ENCODE assay signal across 8 mouse cellular contexts in the genomic region with DNA sequence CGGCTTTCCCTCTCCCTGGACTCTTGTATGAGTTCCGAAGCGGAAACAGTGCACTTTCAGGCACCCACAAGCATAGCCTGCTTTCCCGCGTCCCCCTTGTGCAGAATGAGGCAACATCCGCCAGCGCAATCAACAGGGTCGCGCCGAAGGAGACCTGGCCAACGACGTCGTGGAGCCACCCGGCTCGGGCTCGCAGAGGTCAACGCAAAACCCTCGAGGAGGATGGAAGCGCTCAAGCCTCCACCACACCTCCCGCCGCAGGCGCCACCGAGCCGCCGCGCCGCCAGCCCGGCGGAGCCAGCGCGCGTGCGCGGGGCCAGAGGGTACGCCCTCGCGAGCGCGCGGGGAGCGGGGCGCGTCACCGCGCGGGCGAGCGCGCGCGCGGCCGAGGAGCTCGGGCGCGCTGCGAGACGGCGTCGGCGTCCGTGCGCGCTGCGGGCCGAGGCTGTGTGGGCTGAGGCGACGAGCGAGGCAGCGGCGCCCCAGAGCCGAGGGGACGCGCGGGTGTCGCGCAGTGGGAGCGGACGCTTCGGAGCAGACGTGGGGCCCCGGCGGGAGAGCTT. TPM values are rescaled to one million over a fixed set of nuclear protein-coding genes. Genes with fewer than 3 reads are reported as not detected.
DNase-seq lines count a peak whose midpoint lies in the region; ATAC-seq lines count a peak whose summit lies in the region.

Gene Slk, plus strand, starts transcription at position 454 of the 563 bp plus-strand sequence.

- ATAC-seq in heart, embryonic 13.5 days (ENCODE audit: extremely low read depth, insufficient number of reproducible peaks, low FRiP score, low TSS enrichment), result peak; percentile 84
- ATAC-seq in liver, embryonic 12.5 days, result peak; percentile 86

- peak within 1 kb of the TSS; percentile 87 for H3K4me2 ChIP-seq in heart, embryonic 13.5 days
- peak within 1 kb of the TSS; percentile 89 for H3K4me2 ChIP-seq in liver, embryonic 12.5 days

- peak; percentile 64 to 70 for DNase-seq in CD8-positive naive resting alpha-beta T cell, adult 2 months (ENCODE audit: low read depth in 2 of 2, low spot score in 2 of 2)
- DNase-seq in c-Kit-negative CD71-positive TER-119-positive erythroid progenitor cells, embryonic 14.5 days (ENCODE audit: low read depth, low spot score), result peak; percentile 79
- DNase-seq in fibroblast of lung, adult 2 months (ENCODE audit: low read depth), result peak; percentile 38
- DNase-seq in kidney, postnatal 10 days, result peak; percentile 89
- DNase-seq in naive thymus-derived CD4-positive, alpha-beta T cell, adult 2 months (ENCODE audit: low read depth), result peak; percentile 89
- DNase-seq in splenic B cell, adult 2 months (ENCODE audit: low read depth, low spot score), result peak; percentile 88

- WGBS in heart, embryonic 13.5 days, result under 1% methylated on average over 65 of the region's 83 CpGs
- under 1% methylated on average over 82 of the region's 83 CpGs for WGBS in liver, embryonic 12.5 days (ENCODE audit: insufficient replicate concordance)

- no peaks in the 10 kb centered on the region for H3K9me3 ChIP-seq in heart, embryonic 13.5 days
- no peaks in the 10 kb centered on the region for H3K9me3 ChIP-seq in liver, embryonic 12.5 days (replicated peaks)

- peak within 1 kb of the TSS; percentile 85 for H3K4me3 ChIP-seq in heart, embryonic 13.5 days
- peak within 1 kb of the TSS; percentile 89 for H3K4me3 ChIP-seq in liver, embryonic 12.5 days

- peaks cover 40% of the 10 kb centered on the region for H3K4me1 ChIP-seq in heart, embryonic 13.5 days
- peaks cover 30% of the 10 kb centered on the region for H3K4me1 ChIP-seq in liver, embryonic 12.5 days

- no peaks in the 10 kb centered on the region for H3K36me3 ChIP-seq in heart, embryonic 13.5 days
- no peaks in the 10 kb centered on the region for H3K36me3 ChIP-seq in liver, embryonic 12.5 days
- no peaks in the 10 kb centered on the region for H3K36me3 ChIP-seq in splenic B cell, adult 2 months (ENCODE audit: control insufficient read depth, insufficient read depth, low read length, poor library complexity, severe bottlenecking)

- no peaks in the 10 kb centered on the region for H3K27me3 ChIP-seq in heart, embryonic 13.5 days (replicated peaks)
- H3K27me3 ChIP-seq in liver, embryonic 12.5 days (replicated peaks), result no peaks in the 10 kb centered on the region
- no peaks in the 10 kb centered on the region for H3K27me3 ChIP-seq in splenic B cell, adult 2 months (ENCODE audit: control insufficient read depth, insufficient read depth, low read length, poor library complexity, severe bottlenecking)

- H3K27ac ChIP-seq in heart, embryonic 13.5 days (replicated peaks), result peak within 1 kb of the TSS; percentile 98
- H3K27ac ChIP-seq in liver, embryonic 12.5 days, result peak within 1 kb of the TSS; percentile 95

- peak within 1 kb of the TSS; percentile 99 for H3K9ac ChIP-seq in heart, embryonic 13.5 days
- H3K9ac ChIP-seq in liver, embryonic 12.5 days, result peak within 1 kb of the TSS; percentile 95

RNA-seq across cellular contexts. Expression of gene Slk, which starts in this region (rescaled TPM):
- polyA plus RNA-seq in heart, embryonic 13.5 days (2015; fragmentation: Nextera tagmentation; extraction: Ambion mirVana), result 8.0 and 9.2 TPM in 2 replicates
- 9.3 and 10.8 TPM in 2 replicates for polyA plus RNA-seq in liver, embryonic 12.5 days (2016; fragmentation: Nextera tagmentation; extraction: Ambion mirVana)

Comparison
In these comparisons a context has a peak if more than half of its experiments do, and no peak if none do; other contexts are left out.
1. Peak in every context shown above with its lines: DNase-seq, ATAC-seq, H3K4me3 ChIP-seq and H3K27ac ChIP-seq.
2. DNase-seq: peak in every context shown above with its lines; median percentile 89 in kidney, postnatal 10 days; 89 in naive thymus-derived CD4-positive, alpha-beta T cell, adult 2 months; 88 in splenic B cell, adult 2 months; 79 in c-Kit-negative CD71-positive TER-119-positive erythroid progenitor cells, embryonic 14.5 days; 67 in CD8-positive naive resting alpha-beta T cell, adult 2 months; 38 in fibroblast of lung, adult 2 months.